Mouse (Mus musculus) kidney, postnatal 10 days (tissue): ENCODE measurements at regions not wholly inside any gene's neighbourhood (a gene's known extent, or its start where the extent isn't known, plus 50 kb on each side); places are given as distances from the start of the nearest gene placed in this dataset.
"Not testable (repeated sequence)": the region's sequence is repeated elsewhere in the genome, so short reads cannot be mapped to it uniquely, and the experiment has no call there.

Experiments used
- DNase-seq: peaks from one replicate; pipeline ENCODE4 v3.0.0; 2021; ENCODE audit warnings: mixed read lengths

DNA sequence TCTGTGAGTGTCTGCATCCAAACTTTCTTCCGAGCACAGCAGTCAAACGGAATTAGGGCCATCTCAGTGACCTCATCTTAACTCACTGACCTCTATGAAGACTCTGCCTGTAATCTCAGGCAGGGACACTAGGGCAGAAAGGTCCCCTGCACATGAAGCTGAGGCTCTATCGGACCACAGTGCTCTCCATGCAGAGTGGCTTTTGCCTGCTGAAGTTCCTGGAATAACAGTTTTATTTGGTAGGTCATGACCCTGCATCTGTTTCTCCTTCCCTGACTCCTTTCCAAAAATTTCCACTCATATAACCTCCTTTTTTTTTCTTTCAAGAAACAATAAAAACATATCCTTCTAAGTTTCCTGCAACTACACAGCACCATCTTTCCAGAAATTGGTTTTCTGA is 136.9 kb upstream of the Klf3 start:
- peak; percentile 56 for DNase-seq

GRCm38 (mm10) chr5:64667053-64667452 is 136.1 kb upstream of the Klf3 start:
- peak; percentile 59 for DNase-seq

GRCm38 (mm10) chr5:64673861-64674260 is 129.3 kb upstream of the Klf3 start:
- DNase-seq = no peak

DNA sequence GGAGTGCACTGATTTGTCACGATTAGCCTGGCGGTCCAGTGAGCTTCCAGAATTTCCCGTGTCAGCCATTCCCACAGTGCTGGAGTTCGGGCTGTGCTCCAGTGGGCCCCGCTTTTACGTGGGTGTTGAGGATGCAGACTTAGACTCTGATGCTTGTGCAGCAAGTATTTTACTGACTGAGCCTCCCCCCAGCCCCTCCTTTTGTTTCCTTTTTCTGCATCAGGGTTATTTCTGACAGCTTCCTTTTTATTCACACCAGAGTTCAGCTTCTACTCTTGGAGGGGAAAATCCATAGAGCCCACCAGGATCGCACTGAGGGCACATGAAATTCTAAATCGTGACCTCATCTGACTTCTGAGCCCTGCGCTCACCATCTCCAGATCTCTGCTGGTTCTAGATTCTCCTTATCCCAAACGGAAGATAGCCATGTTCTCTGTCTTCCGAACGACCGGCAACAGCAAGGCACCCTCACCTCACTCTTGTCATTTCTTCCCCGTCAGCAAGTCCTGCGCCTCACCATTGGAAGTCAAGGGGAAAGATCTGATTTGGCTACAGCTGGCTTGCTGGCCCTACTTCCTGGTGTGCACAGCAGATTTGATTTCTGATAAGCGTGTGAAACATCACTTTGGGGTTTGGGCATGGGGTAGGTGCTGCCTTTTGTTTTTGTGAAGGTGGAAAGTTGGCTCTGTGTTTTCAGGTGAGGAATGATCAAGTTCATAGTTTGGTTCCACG is 126.8 kb upstream of the Klf3 start:
- DNase-seq = no peak

DNA sequence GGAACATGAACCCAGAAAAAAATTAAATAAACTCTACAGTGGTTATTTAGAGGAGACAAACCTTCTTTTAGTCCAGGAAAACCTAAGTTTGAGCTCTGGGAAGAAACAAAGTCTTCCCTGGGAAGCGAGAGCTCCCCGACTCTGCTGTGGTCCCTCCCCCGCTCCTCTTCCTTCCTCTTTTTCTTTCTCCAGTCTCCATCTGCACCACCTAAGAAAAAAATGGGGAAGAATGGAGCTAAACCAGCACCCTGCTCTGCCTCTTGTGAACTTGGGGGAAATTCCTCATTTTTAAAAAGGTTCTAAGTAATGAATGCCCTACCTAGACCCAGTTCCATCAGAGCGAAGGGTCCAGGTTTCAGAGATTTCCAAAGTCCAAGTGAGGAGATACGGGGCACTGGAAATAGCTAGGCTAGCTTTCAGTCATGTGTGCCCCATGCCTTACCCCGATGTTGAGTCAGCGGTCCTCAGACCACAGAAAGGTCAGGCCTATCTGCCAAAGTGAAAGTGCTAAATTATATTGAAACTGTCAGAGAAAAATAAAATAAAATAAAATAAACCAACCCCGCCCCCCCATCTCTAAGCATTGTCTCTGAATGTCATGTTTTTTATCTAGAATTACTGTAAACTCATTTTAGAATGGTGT is 126.1 kb upstream of the Klf3 start:
- DNase-seq = no peak

DNA sequence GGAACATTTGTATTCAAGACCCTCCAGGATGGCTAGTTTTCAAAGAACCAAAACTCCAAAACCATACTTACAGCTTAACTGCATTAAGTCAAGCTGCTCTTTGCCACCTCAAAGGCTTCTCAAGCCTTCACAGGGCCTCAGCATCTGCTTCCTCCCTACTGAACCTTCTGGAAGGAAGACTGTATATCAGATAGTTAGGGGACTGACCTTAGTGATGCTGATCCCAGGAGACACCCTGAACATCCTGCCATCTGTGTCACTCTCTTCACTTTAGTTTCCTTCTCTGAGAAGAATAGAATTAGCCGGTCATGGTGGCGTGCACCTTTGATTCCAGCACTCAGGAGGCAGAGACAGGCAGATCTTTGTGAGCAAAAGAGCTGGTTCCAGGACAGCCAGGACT is 124.5 kb upstream of the Klf3 start:
- no peak for DNase-seq

DNA sequence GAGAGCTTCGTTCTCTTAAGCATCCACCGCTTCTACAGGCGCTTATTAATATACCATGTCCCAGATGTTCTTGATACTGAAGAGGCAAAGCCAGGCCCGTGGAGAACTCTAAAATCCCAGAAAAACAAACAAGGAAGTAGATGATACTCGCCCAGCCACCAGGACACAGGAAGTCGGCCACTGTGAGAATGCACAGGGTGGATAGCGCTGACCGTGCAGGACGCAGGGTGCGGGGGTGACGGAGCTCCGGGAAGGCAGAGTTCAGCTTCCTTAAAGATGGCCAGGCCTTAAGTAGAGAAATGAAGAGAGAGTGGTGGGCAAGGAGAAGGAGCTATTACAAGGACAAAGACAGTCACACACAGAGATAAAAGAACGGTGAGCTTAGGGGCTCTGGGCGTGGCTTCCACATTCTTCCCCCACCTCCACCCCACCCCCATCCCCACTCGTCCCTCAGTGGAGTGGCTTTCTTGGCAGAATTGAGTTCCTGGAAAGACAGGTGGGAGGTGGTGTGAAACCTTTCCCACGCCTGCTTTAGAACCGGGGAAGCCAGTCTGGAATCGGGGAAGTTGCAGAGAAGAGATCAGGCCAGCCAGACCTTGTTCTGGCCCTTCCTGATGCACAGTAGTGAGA is 123.1 kb upstream of the Klf3 start:
- peak; percentile 44 for DNase-seq

DNA sequence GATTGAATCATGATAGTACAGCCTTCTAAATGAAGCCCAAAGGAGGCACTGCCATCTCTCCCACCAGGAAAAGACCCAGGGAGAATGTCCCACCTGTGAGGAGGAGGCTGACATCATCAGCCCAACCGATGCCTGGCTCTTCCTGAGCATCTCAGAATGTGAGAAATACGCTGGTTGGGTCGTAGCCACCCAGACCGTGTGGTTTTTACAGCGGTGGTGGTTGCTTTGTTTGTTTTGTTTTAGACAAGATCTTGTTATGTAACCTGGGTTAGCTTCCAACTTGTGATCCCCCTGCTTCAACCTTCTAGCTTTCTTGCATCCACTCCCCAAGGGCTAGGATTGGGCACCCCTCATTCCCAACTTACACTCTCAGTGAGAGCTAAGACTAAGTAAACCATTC is 122.0 kb upstream of the Klf3 start:
- DNase-seq = no peak

DNA sequence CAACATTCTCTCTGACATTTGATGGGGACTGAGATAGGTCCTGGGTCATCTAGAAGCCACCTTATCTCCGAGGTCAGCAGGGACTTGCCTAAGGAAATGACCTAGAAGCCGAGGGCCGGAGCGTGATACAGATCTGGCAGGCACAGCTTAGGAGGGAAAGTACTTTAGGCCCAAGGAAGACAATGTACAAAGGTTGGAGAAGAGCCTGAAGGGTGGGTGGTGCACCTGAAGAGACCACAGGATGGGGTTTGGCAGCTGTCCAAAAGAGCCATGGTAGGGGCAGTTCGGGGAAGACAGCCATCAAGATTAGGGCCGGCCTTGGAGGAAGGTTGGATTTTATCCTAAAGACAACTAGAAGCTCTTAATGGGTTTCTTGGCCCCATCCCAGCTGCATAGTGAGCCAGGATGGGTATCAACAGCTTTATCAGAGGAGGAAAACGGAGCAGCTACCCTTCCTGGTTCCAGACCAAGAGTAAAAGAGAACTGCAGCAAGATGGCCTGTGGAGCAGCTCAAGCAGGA is 120.8 kb upstream of the Klf3 start:
- DNase-seq = peak; percentile 43

DNA sequence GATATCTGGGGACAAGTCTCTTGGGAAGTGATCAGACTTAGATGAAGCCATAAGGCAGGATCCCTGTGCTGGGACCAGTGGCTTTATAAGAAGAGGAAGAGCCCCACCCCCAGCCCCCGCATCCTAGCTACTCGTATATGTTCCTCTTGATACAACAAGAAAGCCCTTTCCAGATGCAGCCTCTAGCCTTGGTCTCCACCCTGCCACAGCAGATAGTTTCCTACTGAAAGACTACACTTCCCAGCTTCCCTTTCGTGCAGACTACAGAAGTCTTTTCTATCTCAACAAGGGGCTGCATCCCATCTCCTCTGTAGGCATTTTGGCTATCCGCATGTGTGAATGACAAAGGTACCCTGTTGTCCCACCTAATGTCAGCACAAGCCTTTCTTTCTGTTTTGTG is 119.8 kb upstream of the Klf3 start:
- no peak for DNase-seq

GRCm38 (mm10) chr5:64684275-64684674 is 118.9 kb upstream of the Klf3 start:
- DNase-seq = no peak

DNA sequence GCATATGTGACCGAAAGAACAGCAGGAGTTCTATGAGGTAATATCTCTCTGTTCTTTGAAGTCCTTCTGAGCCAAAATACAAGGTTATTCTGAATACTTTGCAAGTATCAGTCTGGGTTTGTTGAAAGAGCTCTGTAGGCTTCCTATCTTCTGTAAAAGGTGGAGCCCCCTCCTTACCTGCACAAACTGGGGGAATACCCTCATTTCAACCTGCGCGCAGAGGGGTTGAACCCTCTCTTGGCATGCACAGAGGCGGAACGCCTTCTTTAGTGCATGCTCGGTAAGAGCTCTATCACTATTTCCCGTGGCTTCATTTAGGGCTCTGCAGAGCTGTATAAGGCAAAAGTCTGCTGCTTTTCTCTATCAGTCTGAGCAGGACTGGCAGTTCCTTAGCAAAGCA is 113.0 kb upstream of the Klf3 start:
- DNase-seq = no peak

DNA sequence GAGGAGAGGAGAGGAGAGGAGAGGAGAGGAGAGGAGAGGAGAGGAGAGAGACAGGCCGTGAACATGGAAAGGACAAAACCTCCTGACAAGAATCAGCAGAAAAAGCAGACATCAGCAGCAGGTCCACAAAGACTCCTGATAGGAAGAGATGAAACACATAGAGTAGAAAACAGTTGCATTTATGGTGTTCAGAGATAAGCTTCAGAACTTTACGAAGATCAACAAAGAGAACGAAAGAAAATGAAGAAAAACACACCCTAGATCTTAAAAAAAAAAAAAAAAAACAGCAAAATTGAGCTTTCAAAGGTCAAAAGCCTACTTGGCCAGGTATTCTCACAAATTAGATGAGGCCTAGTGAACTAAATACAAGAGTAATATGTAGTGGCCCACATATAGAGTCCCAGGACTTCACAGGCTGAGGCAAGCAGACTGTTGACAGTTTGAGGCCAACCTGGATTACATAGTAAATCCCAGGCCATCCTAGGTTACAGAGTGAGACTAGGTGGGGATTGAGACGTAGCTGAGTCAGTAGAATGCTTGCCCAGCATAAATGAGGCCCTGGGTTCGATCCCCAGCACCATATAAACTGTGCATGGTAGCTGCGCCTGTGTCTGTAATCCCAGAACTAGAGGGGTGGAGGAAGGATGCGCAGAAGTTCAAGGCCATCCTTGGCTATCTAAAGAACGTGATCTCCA is 111.6 kb upstream of the Klf3 start:
- no peak for DNase-seq

DNA sequence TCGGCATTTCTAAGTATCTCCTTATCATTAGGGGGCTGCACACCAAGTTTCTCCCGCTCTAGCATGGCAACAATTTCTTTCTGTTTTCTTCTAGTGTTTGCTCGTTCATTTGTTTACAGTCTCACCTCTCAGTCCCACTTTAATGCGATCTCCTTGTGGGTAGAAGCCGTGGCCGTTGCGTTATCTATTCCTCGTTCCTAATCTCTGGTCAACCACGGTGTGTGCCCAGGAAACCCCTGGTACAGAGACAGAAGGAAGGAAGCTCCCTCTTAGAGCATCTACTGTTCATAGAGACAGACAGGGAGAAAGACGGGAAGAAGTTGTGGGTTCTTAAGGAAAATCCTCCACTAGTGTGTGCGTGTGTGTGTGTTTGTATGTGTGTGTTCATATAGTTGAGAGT is 110.9 kb upstream of the Klf3 start:
- DNase-seq = no peak

DNA sequence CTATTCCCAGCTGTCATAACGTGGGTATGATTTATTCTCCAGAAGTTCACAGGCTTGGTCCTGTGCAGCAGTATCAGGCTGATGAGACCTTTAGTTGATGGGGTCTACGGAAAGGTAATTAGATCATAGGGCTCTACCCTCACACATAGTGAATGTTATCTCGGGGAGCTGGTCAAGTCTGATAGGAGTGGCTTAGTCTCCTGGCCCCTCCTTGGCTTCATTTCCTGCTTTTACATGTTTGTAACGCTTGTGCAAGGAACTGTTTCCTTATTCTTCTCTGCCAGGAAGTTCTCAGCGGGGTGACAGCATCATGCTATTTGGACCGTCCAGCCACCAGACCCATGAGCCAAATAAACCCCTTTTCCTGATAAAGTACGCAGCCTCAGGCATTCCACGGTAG is 109.6 kb upstream of the Klf3 start:
- DNase-seq = no peak

- DNase-seq = no peak
Measured at GRCm38 (mm10) chr5:64694606-64695005, 108.6 kb upstream of the Klf3 start.

DNA sequence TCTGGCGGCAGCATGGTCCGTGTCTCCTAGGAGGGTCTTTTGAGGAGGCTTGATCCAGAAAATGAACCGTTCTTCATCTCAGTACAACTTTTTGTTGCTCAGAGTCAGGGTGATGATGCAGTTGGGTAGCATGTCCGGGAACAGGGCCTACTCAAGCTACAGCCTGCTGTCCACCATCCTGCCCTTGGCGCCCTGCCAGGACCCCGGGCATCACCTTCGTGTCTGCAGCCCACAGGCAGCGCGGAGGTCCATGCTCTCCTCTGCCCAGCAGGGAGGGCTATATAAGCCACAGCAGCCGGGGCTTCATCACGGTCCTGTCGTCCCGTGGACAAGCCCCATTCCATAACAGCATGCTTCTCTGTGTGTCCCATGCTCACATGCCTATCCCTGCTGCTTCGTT is 107.1 kb upstream of the Klf3 start:
- DNase-seq = peak; percentile 24

GRCm38 (mm10) chr5:64697466-64697865 is 105.7 kb upstream of the Klf3 start:
- DNase-seq = no peak

DNA sequence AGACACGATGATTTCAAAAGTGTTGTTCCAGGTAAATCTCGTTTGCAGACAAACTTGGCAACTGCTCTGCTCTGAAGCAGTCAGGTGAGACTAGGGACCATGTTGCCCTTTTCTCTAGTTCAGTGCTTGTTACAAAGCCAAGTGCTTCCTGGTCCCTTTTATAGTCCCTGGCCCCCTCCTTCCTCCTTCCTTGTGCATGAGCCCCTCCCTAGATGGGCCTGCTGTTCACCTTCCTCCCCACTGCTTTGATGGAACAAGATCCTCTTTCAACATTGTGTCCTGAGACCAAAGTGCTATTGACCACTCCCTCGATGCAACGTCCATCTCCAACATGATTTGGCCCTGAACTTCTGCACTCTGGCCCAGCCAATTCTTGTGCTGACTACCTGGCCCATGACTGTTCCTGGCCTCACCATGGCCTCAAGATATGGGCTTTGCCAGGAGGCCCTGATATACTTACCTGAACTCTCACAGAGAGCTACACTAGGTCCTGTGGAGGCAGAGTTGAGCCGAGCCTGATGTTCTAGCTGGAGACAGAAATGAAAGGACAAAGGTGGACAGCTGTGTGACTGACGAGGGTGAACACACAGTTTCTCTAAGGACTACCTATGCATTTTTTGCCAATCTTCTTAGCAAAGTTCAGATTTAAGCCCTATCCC is 104.6 kb upstream of the Klf3 start:
- no peak for DNase-seq

DNA sequence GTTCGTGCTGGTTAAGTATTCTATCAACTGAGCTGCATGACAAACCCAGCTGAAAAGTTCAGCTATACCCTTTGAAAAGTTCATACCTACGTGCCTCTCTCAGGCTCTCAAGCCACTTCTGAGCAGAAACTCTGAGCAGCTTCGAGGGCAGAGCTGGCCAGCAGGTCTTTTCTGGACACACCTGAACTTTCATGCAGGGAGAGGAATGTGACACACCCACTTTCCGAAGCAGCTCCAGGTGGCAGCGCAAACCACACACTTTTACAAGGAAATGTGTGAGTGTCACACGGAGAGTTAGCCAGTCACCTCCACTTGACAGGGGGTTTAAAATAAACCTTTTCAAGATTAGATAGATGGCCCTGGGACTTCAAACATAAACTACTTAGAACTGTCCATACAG is 103.2 kb upstream of the Klf3 start:
- DNase-seq = peak; percentile 21

DNA sequence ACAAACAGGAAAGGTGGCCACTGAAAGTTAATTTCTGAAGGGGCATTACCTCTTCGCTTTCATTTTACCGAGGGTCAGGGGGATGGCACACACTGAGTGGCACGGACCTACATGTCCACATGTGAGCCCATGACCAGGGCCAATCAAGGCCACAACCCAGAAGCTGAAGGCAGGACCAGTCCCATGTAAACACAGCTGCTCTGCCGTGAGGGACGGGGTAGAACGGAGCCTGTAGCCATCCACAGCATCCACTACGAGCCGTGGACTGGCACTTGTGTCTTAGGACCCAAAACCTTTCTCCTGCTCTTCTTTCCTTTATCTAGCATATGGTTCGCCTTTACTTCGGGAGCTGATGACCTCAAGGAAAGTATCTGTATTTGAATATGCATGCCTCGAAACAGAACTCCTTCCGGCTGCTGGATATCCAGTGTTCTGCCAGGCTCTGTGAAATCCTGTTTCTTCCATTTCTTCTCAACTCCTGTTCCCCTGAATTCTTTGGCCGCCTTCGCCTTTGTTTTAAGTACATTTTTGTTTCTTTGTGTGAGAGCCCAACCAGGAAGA is 101.9 kb upstream of the Klf3 start:
- no peak for DNase-seq

DNA sequence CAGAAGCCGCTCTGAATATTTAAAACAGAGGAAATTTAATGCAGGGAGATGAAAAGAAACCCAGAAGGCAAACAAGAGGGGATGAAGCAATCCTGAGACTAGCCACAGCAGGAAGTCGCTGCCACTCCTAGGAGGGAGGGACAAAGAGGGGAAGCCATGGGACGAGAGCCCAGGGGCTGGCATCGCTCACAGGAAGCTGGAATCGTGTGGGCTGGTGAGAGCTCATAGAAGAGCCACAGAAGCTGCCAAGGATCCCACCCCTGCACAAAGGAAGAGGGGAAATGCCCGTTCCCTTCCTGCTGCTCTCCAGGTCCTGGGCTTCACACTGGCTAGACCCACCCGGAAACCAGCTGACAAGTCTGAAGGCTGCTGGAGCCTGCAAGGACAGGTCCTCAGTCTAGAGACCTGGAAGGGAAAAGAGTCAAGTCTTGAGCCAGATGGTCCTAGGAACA is 101.4 kb upstream of the Klf3 start:
- DNase-seq = peak; percentile 70

- not testable (repeated sequence) for DNase-seq
Measured at GRCm38 (mm10) chr5:64702404-64702803, 100.8 kb upstream of the Klf3 start.
